Mouse (Mus musculus): ENCODE results near the gene Qrfpr.

Gene Qrfpr

GRCm38 (mm10) chr3:36150537-36150933 lies 71.6 kb downstream of the Qrfpr start:
- DNase-seq = no peak

- no peak for DNase-seq
These were observed 83.1 kb downstream of the Qrfpr start for GRCm38 (mm10) chr3:36138996-36139395.

DNA sequence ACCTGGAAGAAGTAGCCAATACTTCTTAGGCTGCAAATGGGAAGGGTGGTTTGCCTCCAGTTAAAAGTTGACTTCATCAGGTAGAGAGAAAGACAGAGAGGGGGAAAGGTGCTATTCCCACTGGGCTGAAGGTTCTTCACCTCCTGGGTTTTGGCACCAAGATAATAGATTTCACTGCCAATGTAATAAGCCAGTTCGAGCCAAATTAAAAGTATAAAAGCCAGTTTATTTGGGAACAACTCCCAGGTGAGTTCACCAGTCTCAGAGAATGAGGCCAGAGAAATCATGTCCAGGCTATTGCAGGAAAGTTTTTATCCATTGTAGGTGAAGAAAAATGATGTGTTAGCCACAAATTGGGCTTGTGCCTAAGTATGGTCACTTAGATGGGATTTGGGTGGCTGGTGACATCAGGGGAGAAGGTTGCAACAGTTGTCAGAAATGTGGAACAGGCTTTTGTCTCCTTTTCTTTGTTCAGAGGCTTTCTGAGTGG lies 83.9 kb downstream of the Qrfpr start:
- no peak for DNase-seq

GRCm38 (mm10) chr3:36137560-36137959 lies 84.6 kb downstream of the Qrfpr start:
- DNase-seq = no peak

- DNase-seq = no peak
These were observed 86.0 kb downstream of the Qrfpr start for GRCm38 (mm10) chr3:36136152-36136551.
